Mouse (Mus musculus): Measurements from ENCODE around the gene Alg14. TPM values are rescaled to one million over a fixed set of nuclear protein-coding genes. Genes with fewer than 3 reads are reported as not detected.

Alg14 gene
- polyA plus RNA-seq, 1 experiment = 12.3 TPM

DNA sequence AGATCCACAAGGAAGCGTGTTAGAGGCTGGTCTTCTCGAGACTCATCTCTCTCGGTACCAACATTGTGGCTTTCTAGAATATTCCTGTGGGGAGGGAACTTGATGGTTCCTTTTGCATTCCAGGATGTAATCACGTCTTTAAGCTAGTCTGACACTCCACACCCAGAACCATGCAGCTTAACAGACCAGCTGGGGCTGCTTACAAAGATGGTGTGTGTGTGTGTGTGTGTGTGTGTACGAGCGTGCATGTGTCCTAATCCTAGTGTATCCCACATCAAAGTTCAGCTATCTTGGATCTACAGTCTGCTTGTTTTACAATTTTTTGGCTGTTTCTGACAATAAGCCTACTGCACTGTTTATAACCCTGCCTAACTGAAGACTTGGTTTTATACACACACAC lies 105.4 kb downstream of the Alg14 start:
- H3K79me2 ChIP-seq (ENCODE audit: control insufficient read depth, insufficient read depth) = no peaks in the 10 kb centered on the region
- no peak overlapping the region for H3ac ChIP-seq (ENCODE audit: control insufficient read depth, insufficient read length, low read depth)
- no peaks in the 10 kb centered on the region for H3K27me3 ChIP-seq (ENCODE audit: control insufficient read depth, insufficient read depth, insufficient read length)
- TF ChIP-seq FOSL1 (IDR thresholded peaks at IDR 0.05; ENCODE audit: insufficient read depth, low read length, poor library complexity, severe bottlenecking) = no peak
- TF ChIP-seq MYOD1 (IDR thresholded peaks at IDR 0.05; ENCODE audit: control insufficient read depth, insufficient read length, low read depth) = no peak
- no peak for TF ChIP-seq MAX (IDR thresholded peaks at IDR 0.05)
- no peak for TF ChIP-seq USF1 (IDR thresholded peaks at IDR 0.05; ENCODE audit: low read depth)
- no peak for TF ChIP-seq MYOG (IDR thresholded peaks at IDR 0.05; ENCODE audit: control insufficient read depth, extremely low read depth, insufficient read length)
- TF ChIP-seq CEBPB (IDR thresholded peaks at IDR 0.05; ENCODE audit: low read depth) = no peak
- no peak for TF ChIP-seq CTCF (IDR thresholded peaks at IDR 0.05; ENCODE audit: control insufficient read depth, insufficient read depth, insufficient read length)
- no peak overlapping the region for H3K4me3 ChIP-seq (ENCODE audit: insufficient read depth, poor library complexity, severe bottlenecking)
- no peaks in the 10 kb centered on the region for H3K79me3 ChIP-seq (ENCODE audit: low read depth)
- H3K36me3 ChIP-seq (ENCODE audit: control insufficient read depth, insufficient read depth) = no peaks in the 10 kb centered on the region

DNA sequence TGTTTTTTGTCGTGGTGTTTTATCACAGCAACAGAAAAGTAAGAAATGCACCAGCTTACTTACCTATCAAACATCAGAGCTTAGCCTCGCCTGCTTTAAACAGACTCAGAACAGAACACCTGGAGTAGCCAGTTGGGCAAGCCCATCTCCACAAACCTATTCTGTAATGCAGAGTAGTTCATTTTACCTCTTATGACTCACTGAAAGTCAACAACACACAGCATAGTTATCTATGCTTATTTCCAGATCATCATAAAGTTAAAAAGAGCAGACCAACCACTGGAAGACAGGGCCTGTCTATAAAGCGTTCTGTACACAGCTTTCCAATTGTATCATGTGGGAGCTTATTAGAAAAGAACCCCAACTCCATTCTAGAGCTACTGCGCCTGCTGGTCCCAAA lies 109.8 kb downstream of the Alg14 start:
- H3ac ChIP-seq (ENCODE audit: control insufficient read depth, insufficient read length, low read depth) = no peak overlapping the region
- no peaks in the 10 kb centered on the region for H3K79me3 ChIP-seq (ENCODE audit: low read depth)
- no peaks in the 10 kb centered on the region for H3K79me2 ChIP-seq (ENCODE audit: control insufficient read depth, insufficient read depth)
- no peak overlapping the region for H3K4me3 ChIP-seq (ENCODE audit: insufficient read depth, poor library complexity, severe bottlenecking)
- no peaks in the 10 kb centered on the region for H3K36me3 ChIP-seq (ENCODE audit: control insufficient read depth, insufficient read depth)
- TF ChIP-seq CEBPB (IDR thresholded peaks at IDR 0.05; ENCODE audit: low read depth) (no peak), MYOG (IDR thresholded peaks at IDR 0.05; ENCODE audit: control insufficient read depth, extremely low read depth, insufficient read length) (no peak), MAX (IDR thresholded peaks at IDR 0.05) (no peak), FOSL1 (IDR thresholded peaks at IDR 0.05; ENCODE audit: insufficient read depth, low read length, poor library complexity, severe bottlenecking) (no peak), CTCF (IDR thresholded peaks at IDR 0.05; ENCODE audit: control insufficient read depth, insufficient read depth, insufficient read length) (no peak), MYOD1 (IDR thresholded peaks at IDR 0.05; ENCODE audit: control insufficient read depth, insufficient read length, low read depth) (no peak), USF1 (IDR thresholded peaks at IDR 0.05; ENCODE audit: low read depth) (no peak)
- H3K27me3 ChIP-seq (ENCODE audit: control insufficient read depth, insufficient read depth, insufficient read length) = no peaks in the 10 kb centered on the region

DNA sequence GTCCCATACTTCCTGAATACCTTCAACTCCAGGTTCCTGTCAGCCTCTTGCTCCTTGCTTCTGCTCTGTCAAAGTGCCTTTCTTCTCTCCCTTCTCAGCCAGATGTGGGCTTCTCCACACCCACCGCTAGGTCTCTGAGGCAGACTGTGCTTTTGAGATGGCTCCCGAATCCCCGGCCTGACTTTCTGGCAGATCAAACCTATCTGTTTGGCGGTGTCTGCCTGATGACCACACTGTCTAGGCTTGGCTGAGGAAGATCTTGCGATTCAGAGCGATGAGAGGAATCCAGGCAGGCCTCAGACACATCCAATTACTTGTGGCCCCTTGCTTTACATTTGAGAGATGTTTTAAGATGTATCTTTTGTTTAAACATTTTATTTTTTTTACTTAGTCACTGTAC lies 110.5 kb downstream of the Alg14 start:
- no peaks in the 10 kb centered on the region for H3K79me2 ChIP-seq (ENCODE audit: control insufficient read depth, insufficient read depth)
- H3K4me3 ChIP-seq (ENCODE audit: insufficient read depth, poor library complexity, severe bottlenecking) = no peak overlapping the region
- TF ChIP-seq CTCF (IDR thresholded peaks at IDR 0.05; ENCODE audit: control insufficient read depth, insufficient read depth, insufficient read length) = no peak
- no peak overlapping the region for H3ac ChIP-seq (ENCODE audit: control insufficient read depth, insufficient read length, low read depth)
- no peaks in the 10 kb centered on the region for H3K79me3 ChIP-seq (ENCODE audit: low read depth)
- no peaks in the 10 kb centered on the region for H3K36me3 ChIP-seq (ENCODE audit: control insufficient read depth, insufficient read depth)
- H3K27me3 ChIP-seq (ENCODE audit: control insufficient read depth, insufficient read depth, insufficient read length) = no peaks in the 10 kb centered on the region

DNA sequence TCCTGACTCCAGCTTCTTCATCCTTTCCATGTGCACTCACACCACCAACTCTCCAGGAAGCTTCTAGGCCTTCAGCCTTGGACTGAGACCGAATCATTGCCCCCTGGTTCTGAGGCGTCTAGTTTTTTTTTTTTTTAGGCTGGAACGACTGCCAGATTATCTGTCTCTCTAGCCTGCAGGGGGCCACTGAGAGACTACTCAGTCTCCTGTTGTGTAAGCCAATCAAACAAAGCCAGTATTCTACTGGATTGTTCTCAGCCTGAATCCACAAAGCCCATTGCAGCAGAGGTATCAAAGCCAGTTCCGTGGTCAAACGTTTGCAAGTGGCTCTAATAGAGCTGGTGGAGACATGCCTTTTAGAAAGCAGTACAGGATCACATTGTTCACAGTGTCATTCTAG lies 111.9 kb downstream of the Alg14 start:
- no peak for TF ChIP-seq FOSL1 (IDR thresholded peaks at IDR 0.05; ENCODE audit: insufficient read depth, low read length, poor library complexity, severe bottlenecking)
- TF ChIP-seq MAX (IDR thresholded peaks at IDR 0.05) = no peak
- no peak for TF ChIP-seq MYOD1 (IDR thresholded peaks at IDR 0.05; ENCODE audit: control insufficient read depth, insufficient read length, low read depth)
- no peak for TF ChIP-seq USF1 (IDR thresholded peaks at IDR 0.05; ENCODE audit: low read depth)
- no peak for TF ChIP-seq CEBPB (IDR thresholded peaks at IDR 0.05; ENCODE audit: low read depth)
- no peak for TF ChIP-seq CTCF (IDR thresholded peaks at IDR 0.05; ENCODE audit: control insufficient read depth, insufficient read depth, insufficient read length)
- no peak for TF ChIP-seq MYOG (IDR thresholded peaks at IDR 0.05; ENCODE audit: control insufficient read depth, extremely low read depth, insufficient read length)
- H3K36me3 ChIP-seq (ENCODE audit: control insufficient read depth, insufficient read depth) = no peaks in the 10 kb centered on the region
- H3K79me3 ChIP-seq (ENCODE audit: low read depth) = no peaks in the 10 kb centered on the region
- H3K27me3 ChIP-seq (ENCODE audit: control insufficient read depth, insufficient read depth, insufficient read length) = no peaks in the 10 kb centered on the region
- no peaks in the 10 kb centered on the region for H3K79me2 ChIP-seq (ENCODE audit: control insufficient read depth, insufficient read depth)
- H3ac ChIP-seq (ENCODE audit: control insufficient read depth, insufficient read length, low read depth) = no peak overlapping the region
- no peak overlapping the region for H3K4me3 ChIP-seq (ENCODE audit: insufficient read depth, poor library complexity, severe bottlenecking)

DNA sequence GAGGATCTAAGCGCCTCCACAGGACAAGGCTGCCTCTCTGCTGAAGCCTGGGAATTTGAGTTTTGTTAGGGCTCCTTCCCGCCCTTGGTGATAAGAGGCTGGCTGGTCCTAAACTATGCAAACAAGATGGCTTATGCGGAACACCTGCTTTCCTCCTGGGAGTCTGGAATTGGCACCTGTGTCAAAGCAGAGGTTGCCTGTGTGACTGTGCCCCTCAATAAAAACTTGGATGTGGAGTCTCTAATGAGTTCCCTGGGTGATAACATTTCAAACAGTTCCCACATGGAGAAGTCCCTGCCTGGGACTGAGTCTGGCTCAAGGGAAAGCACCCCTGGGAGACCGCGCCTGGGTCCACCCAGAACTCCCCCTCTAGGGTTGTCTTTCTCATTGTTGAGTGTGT lies 113.5 kb downstream of the Alg14 start:
- no peak overlapping the region for H3ac ChIP-seq (ENCODE audit: control insufficient read depth, insufficient read length, low read depth)
- H3K79me3 ChIP-seq (ENCODE audit: low read depth) = no peaks in the 10 kb centered on the region
- H3K36me3 ChIP-seq (ENCODE audit: control insufficient read depth, insufficient read depth) = no peaks in the 10 kb centered on the region
- no peaks in the 10 kb centered on the region for H3K79me2 ChIP-seq (ENCODE audit: control insufficient read depth, insufficient read depth)
- H3K4me3 ChIP-seq (ENCODE audit: insufficient read depth, poor library complexity, severe bottlenecking) = no peak overlapping the region
- H3K27me3 ChIP-seq (ENCODE audit: control insufficient read depth, insufficient read depth, insufficient read length) = no peaks in the 10 kb centered on the region
- no peak for TF ChIP-seq MYOG (IDR thresholded peaks at IDR 0.05; ENCODE audit: control insufficient read depth, extremely low read depth, insufficient read length)
- no peak for TF ChIP-seq CTCF (IDR thresholded peaks at IDR 0.05; ENCODE audit: control insufficient read depth, insufficient read depth, insufficient read length)
- no peak for TF ChIP-seq MAX (IDR thresholded peaks at IDR 0.05)
- TF ChIP-seq MYOD1 (IDR thresholded peaks at IDR 0.05; ENCODE audit: control insufficient read depth, insufficient read length, low read depth) = no peak
- TF ChIP-seq USF1 (IDR thresholded peaks at IDR 0.05; ENCODE audit: low read depth) = no peak
- no peak for TF ChIP-seq FOSL1 (IDR thresholded peaks at IDR 0.05; ENCODE audit: insufficient read depth, low read length, poor library complexity, severe bottlenecking)
- no peak for TF ChIP-seq CEBPB (IDR thresholded peaks at IDR 0.05; ENCODE audit: low read depth)

DNA sequence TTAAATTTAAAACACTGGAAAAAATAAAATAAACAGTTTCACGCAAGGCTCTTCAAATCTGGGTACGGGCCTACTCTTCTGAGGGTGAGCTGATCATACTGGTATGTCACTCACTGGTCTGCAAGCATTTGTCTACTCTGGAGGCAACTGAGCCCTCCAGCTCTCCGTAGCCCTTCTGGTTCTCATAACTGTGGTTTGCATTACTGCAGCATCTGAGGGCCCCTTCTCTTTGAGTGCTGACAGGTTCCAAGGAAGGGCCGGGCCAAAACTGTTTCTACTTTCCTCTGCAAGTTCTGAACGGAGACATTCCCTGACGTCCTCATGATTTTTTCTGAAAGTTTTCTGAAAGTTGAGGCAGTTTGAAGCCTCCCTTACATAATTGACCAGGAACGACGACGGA lies 115.8 kb downstream of the Alg14 start:
- H3K27me3 ChIP-seq (ENCODE audit: control insufficient read depth, insufficient read depth, insufficient read length) = no peaks in the 10 kb centered on the region
- H3K36me3 ChIP-seq (ENCODE audit: control insufficient read depth, insufficient read depth) = no peaks in the 10 kb centered on the region
- no peaks in the 10 kb centered on the region for H3K79me2 ChIP-seq (ENCODE audit: control insufficient read depth, insufficient read depth)
- no peak overlapping the region for H3K4me3 ChIP-seq (ENCODE audit: insufficient read depth, poor library complexity, severe bottlenecking)
- TF ChIP-seq MYOD1 (IDR thresholded peaks at IDR 0.05; ENCODE audit: control insufficient read depth, insufficient read length, low read depth) (no peak), CEBPB (IDR thresholded peaks at IDR 0.05; ENCODE audit: low read depth) (no peak), MYOG (IDR thresholded peaks at IDR 0.05; ENCODE audit: control insufficient read depth, extremely low read depth, insufficient read length) (no peak), MAX (IDR thresholded peaks at IDR 0.05) (no peak)
- H3K79me3 ChIP-seq (ENCODE audit: low read depth) = no peaks in the 10 kb centered on the region
- H3ac ChIP-seq (ENCODE audit: control insufficient read depth, insufficient read length, low read depth) = no peak overlapping the region

Measured in C2C12 (cell line).